Mouse (Mus musculus) forebrain, embryonic 14.5 days (tissue): ENCODE results near the gene Cacna2d4. TPM values are rescaled to one million over a fixed set of nuclear protein-coding genes. Genes with fewer than 3 reads are reported as not detected.

Source experiments
- ATAC-seq: fragments of 200-750 bp; cut with Nextera tagmentation; 2 replicates; pipeline ENCODE4 v1.8.0; 2017; ENCODE audit warnings: mild to moderate bottlenecking, moderate library complexity
- DNase-seq: peaks from one replicate; pipeline ENCODE4 v3.0.0-alpha.2; 2015; ENCODE audit warnings: low spot score
- H3K27ac ChIP-seq: fragments of 300-500 bp; sonication (generic); 2 replicates; pipeline ENCODE4 v1.5.1; 2014; ENCODE audit warnings: low read depth, mild to moderate bottlenecking, control low read depth, low read length, moderate library complexity
- H3K27me3 ChIP-seq: fragments of 300-500 bp; sonication (generic); replicated peaks from 2 replicates; pipeline ENCODE4 v1.6.1; 2014; ENCODE audit warnings: low read length, control low read depth, mixed read lengths; ENCODE audit not compliant: control insufficient read depth, insufficient read depth
- H3K36me3 ChIP-seq: fragments of 300-500 bp; sonication (generic); 2 replicates; pipeline ENCODE4 v1.6.1; 2014; ENCODE audit warnings: low read length, control low read depth; ENCODE audit not compliant: control insufficient read depth, insufficient read depth
- H3K4me1 ChIP-seq: fragments of 300-500 bp; sonication (generic); 2 replicates; pipeline ENCODE4 v1.6.1; 2014; ENCODE audit warnings: antibody characterized with exemption, low read length, control low read depth; ENCODE audit not compliant: control insufficient read depth, insufficient read depth
- H3K4me2 ChIP-seq: fragments of 300-500 bp; sonication (generic); 2 replicates; pipeline ENCODE4 v1.6.1; 2014; ENCODE audit warnings: mild to moderate bottlenecking, control low read depth, low read length
- H3K4me3 ChIP-seq: fragments of 300-500 bp; sonication (generic); 2 replicates; pipeline ENCODE4 v1.5.1; 2014; ENCODE audit warnings: low read depth, low read length, control low read depth
- H3K9ac ChIP-seq: fragments of 300-500 bp; sonication (generic); 2 replicates; pipeline ENCODE4 v1.6.1; 2014; ENCODE audit warnings: mild to moderate bottlenecking, low read length, control low read depth, moderate library complexity
- H3K9me3 ChIP-seq: fragments of 300-500 bp; sonication (generic); replicated peaks from 2 replicates; pipeline ENCODE4 v1.6.1; 2016; ENCODE audit warnings: low read length, control low read depth, mixed read lengths; ENCODE audit not compliant: control insufficient read depth
- WGBS: fragments of 180-500 bp; shearing (Covaris S2); extraction: QIAGEN DNeasy Blood & Tissue Kit; methylation state at CpG from one replicate; pipeline ENCODE4 v1.1.7; 2014; 5-methylcytosine and 5-hydroxymethylcytosine counted together
- polyA plus RNA-seq: library from polyadenylated mRNA; unstranded; fragments of >200 nt; fragmentation: Nextera tagmentation; extraction: Ambion mirVana; gene quantifications from 2 replicates; pipeline ENCODE4 v1.2.1, GENCODE M21; 2014

Gene Cacna2d4
- polyA plus RNA-seq, 1 experiment from 2014 or later, result 0.10 TPM

GRCm38 (mm10) chr6:119215040-119215613, 21.2 kb upstream of the Cacna2d4 start:
- Histone ChIP-seq H3K4me2 (no peak overlapping the region), H3K27ac (no peak overlapping the region), H3K4me3 (no peak overlapping the region), H3K36me3 (peaks cover 48% of the 10 kb centered on the region), H3K4me1 (no peaks in the 10 kb centered on the region), H3K9me3 (no peaks in the 10 kb centered on the region), H3K27me3 (no peaks in the 10 kb centered on the region), H3K9ac (no peak overlapping the region)
- no peak for ATAC-seq
- 95% methylated on average over 10 of the region's 10 CpGs for WGBS
- no peak for DNase-seq

DNA sequence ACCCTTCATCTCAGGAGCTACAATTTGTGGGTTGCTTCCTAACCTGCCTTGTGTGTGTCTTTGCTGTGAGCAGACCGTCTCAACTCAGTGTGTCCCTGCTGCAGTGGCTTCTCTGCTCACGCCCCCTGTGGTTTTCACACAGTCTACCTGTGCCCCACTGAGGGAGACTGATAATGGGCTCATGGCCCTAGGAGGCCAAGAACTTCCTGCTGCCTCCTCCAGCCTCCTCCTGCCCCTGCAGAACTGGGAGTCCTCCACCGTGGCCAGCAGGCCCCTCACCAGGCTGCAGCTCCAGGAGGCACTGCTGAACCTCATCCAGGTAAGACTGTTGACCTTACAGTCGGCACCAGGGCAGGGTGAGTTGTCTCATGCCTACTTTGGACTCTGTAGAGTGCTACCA, 18.7 kb upstream of the Cacna2d4 start:
- Histone ChIP-seq H3K27ac (no peak overlapping the region), H3K9me3 (no peaks in the 10 kb centered on the region), H3K27me3 (no peaks in the 10 kb centered on the region), H3K4me3 (no peak overlapping the region), H3K4me2 (no peak overlapping the region), H3K36me3 (peaks cover 58% of the 10 kb centered on the region), H3K9ac (no peak overlapping the region), H3K4me1 (no peaks in the 10 kb centered on the region)
- 66% methylated on average over 4 of the region's 4 CpGs for WGBS
- no peak for ATAC-seq
- no peak for DNase-seq

DNA sequence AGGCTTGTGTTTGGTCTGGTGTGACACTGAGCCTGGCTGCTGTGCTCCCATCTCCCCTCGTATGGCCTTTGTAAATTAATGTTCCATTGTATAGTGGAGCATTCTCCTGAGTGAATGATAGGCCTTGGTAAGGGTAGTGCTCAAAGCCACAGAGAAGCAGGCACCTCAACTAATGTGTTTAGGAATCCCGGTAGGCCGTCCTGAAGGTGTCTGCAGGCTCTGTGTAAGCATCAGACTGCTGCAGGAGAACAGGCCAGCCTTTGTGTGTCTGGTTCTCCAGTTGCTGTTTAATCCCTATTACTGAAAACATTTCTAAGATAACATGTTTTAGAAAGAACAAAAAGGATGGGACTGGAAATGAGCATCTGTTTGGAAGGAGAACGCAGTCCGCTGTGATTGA, 17.7 kb upstream of the Cacna2d4 start:
- Histone ChIP-seq H3K4me1 (no peaks in the 10 kb centered on the region), H3K27me3 (no peaks in the 10 kb centered on the region), H3K9me3 (no peaks in the 10 kb centered on the region), H3K36me3 (peaks cover 50% of the 10 kb centered on the region), H3K9ac (no peak overlapping the region), H3K27ac (no peak overlapping the region), H3K4me3 (no peak overlapping the region), H3K4me2 (no peak overlapping the region)
- ATAC-seq (no peak), DNase-seq (no peak)
- WGBS, result 64% methylated on average over 5 of the region's 5 CpGs

DNA sequence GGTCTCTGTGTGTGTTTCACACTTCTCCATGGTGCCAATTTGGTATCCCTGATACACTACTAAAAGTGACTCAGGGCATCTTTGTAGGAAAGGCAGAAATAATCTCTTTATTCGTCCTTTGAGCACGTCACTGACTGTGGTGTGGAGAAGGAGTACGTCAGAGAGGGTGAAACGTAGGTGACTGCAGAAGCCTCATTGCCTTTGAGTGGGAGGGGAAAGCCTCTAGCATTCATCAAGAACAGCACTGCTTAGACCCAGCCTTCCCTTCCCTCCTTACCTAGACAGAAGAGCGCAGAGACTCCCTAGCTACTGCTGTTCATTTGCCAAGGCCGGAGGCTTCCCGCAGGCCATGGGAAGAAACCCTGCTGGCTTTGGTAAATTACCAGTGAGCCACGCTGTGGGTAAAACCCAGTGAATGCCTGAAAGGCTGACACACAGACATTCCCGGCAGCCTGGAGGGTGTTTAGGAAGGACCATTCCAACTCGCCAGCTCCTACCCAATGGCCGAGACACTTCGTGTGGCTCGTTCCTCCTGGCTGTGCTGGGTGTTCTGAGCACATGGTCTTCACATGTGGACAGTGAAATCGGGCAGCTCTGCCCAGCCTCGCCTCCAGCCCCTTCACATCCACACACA, 17.0 kb upstream of the Cacna2d4 start:
- WGBS, result 73% methylated on average over 15 of the region's 15 CpGs
- ATAC-seq (no peak), DNase-seq (no peak)
- H3K9me3 ChIP-seq, result no peaks in the 10 kb centered on the region
- H3K27ac ChIP-seq, result no peak overlapping the region
- H3K4me1 ChIP-seq, result no peaks in the 10 kb centered on the region
- no peaks in the 10 kb centered on the region for H3K27me3 ChIP-seq
- H3K4me2 ChIP-seq, result no peak overlapping the region
- H3K36me3 ChIP-seq, result peaks cover 45% of the 10 kb centered on the region
- no peak overlapping the region for H3K4me3 ChIP-seq
- no peak overlapping the region for H3K9ac ChIP-seq

- Histone ChIP-seq H3K9me3 (no peaks in the 10 kb centered on the region), H3K27ac (no peak overlapping the region), H3K4me3 (no peak overlapping the region), H3K27me3 (no peaks in the 10 kb centered on the region), H3K4me1 (0 out of 2 replicates have a peak, but pooled peaks cover 4% of the 10 kb centered on the region), H3K9ac (no peak overlapping the region), H3K36me3 (peaks cover 35% of the 10 kb centered on the region), H3K4me2 (no peak overlapping the region)
- DNase-seq (peak; percentile 83), ATAC-seq (peak; percentile 76; the same call in 1 of the 2 replicates)
- 52% methylated on average over 10 of the region's 10 CpGs for WGBS
Observed at GRCm38 (mm10) chr6:119220297-119220696, 16.0 kb upstream of the Cacna2d4 start.

GRCm38 (mm10) chr6:119224451-119225195, 11.7 kb upstream of the Cacna2d4 start:
- 39% methylated on average over 13 of the region's 13 CpGs for WGBS
- H3K4me2 ChIP-seq, result peak overlapping the region; percentile 21; the same call in 1 of the 2 replicates
- H3K27me3 ChIP-seq, result no peaks in the 10 kb centered on the region

GRCm38 (mm10) chr6:119225226-119225625, 11.1 kb upstream of the Cacna2d4 start:
- peaks cover 10% of the 10 kb centered on the region; the same call in 1 of the 2 replicates for H3K36me3 ChIP-seq
- no peak overlapping the region for H3K4me3 ChIP-seq
- ATAC-seq (peak; percentile 40; the same call in 1 of the 2 replicates), DNase-seq (no peak)
- WGBS, result 76% methylated on average over 12 of the region's 12 CpGs
- H3K27ac ChIP-seq, result no peak overlapping the region; the same call in 1 of the 2 replicates
- H3K27me3 ChIP-seq, result no peaks in the 10 kb centered on the region
- no peak overlapping the region for H3K4me2 ChIP-seq
- no peak overlapping the region for H3K9ac ChIP-seq
- H3K9me3 ChIP-seq, result no peaks in the 10 kb centered on the region
- 0 out of 2 replicates have a peak, but pooled peaks cover 4% of the 10 kb centered on the region for H3K4me1 ChIP-seq

More at GRCm38 (mm10) chr6:119224451-119225195, 11.7 kb upstream of the Cacna2d4 start:
- DNase-seq (peak; percentile 68), ATAC-seq (peak; percentile 41; the same call in 1 of the 2 replicates)
- Histone ChIP-seq H3K9me3 (no peaks in the 10 kb centered on the region), H3K27ac (no peak overlapping the region; the same call in 1 of the 2 replicates), H3K4me1 (0 out of 2 replicates have a peak, but pooled peaks cover 4% of the 10 kb centered on the region), H3K4me3 (no peak overlapping the region), H3K9ac (no peak overlapping the region), H3K36me3 (peaks cover 10% of the 10 kb centered on the region; the same call in 1 of the 2 replicates)

DNA sequence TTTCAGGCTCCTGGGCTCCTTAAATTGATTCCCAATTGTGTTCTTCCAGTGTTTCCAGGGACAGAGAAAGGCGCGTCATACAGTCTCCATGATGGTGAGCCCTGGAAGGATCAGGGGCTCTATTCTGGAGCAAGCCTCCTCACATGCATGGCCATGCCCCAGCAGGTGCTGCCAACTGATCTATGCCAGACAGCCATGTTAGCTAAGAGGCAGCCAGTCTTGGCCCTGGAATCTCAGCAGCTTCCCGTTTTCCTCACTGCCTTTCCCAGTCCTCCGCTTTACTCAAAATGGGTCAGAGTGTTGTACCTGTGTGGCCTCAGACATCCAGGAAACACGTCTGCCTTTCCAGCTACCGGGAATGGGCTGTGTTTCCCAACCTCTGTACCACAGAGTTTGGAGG, 10.6 kb upstream of the Cacna2d4 start:
- no peak for ATAC-seq
- 0 out of 2 replicates have a peak, but pooled peaks cover 4% of the 10 kb centered on the region for H3K4me1 ChIP-seq
- peaks cover 10% of the 10 kb centered on the region; the same call in 1 of the 2 replicates for H3K36me3 ChIP-seq
- DNase-seq, result no peak
- no peaks in the 10 kb centered on the region for H3K9me3 ChIP-seq
- H3K27me3 ChIP-seq, result no peaks in the 10 kb centered on the region
- H3K27ac ChIP-seq, result no peak overlapping the region
- no peak overlapping the region for H3K4me3 ChIP-seq
- 89% methylated on average over 6 of the region's 6 CpGs for WGBS
- no peak overlapping the region for H3K9ac ChIP-seq
- no peak overlapping the region for H3K4me2 ChIP-seq
